Mouse (Mus musculus) spleen, adult 2 months (tissue): ENCODE data around the gene Adnp. TPM values are rescaled to one million over a fixed set of nuclear protein-coding genes. Genes with fewer than 3 reads are reported as not detected.
A peak's percentile ranks its signal among the peaks of the same experiment; 100 is the strongest.

ENCODE experiments used
- DNase-seq, 2 experiments: peaks; one replicate each; pipeline versions ENCODE4 v3.0.0 to v3.0.0-alpha.2; 2012 to 2021; ENCODE audit warnings: low spot score in 2 of 2, low read depth in 1 of 2
- H3K27ac ChIP-seq: fragments of 200-500 bp; 2 replicates; pipeline ENCODE4 v1.5.1; 2012; ENCODE audit warnings: low read length, inconsistent platforms; ENCODE audit not compliant: insufficient read depth
- H3K27me3 ChIP-seq: fragments of 200-500 bp; 2 replicates; pipeline ENCODE4 v1.6.1; 2012; ENCODE audit warnings: mild to moderate bottlenecking, moderate library complexity, low read length, inconsistent platforms; ENCODE audit not compliant: control insufficient read depth, insufficient read depth
- H3K36me3 ChIP-seq: fragments of 200-500 bp; 2 replicates; pipeline ENCODE4 v1.6.1; 2012; ENCODE audit warnings: mild to moderate bottlenecking, low read length, inconsistent platforms; ENCODE audit not compliant: control insufficient read depth, insufficient read depth
- H3K4me1 ChIP-seq: fragments of 200-500 bp; 2 replicates; pipeline ENCODE4 v1.6.1; 2011; ENCODE audit warnings: inconsistent platforms; ENCODE audit not compliant: control insufficient read depth, insufficient read depth, insufficient read length
- H3K4me3 ChIP-seq: fragments of 200-500 bp; 2 replicates; pipeline ENCODE4 v1.5.1; 2011; ENCODE audit warnings: mild to moderate bottlenecking, inconsistent platforms; ENCODE audit not compliant: insufficient read depth, insufficient read length; ENCODE audit errors: extremely low read depth
- CTCF ChIP-seq: fragments of 200-500 bp; IDR thresholded peaks from 2 replicates; pipeline ENCODE4 v1.5.1; 2011; ENCODE audit warnings: mild to moderate bottlenecking, inconsistent platforms; ENCODE audit not compliant: insufficient read depth, insufficient read length, insufficient replicate concordance; ENCODE audit errors: extremely low read depth
- POLR2A ChIP-seq: fragments of 200-500 bp; IDR thresholded peaks from 2 replicates; pipeline ENCODE4 v1.6.1; 2011; ENCODE audit warnings: low read depth, low read length, inconsistent platforms
- WGBS: fragments of 180-500 bp; shearing (Covaris S2); methylation state at CpG from one replicate; pipeline ENCODE4 v1.1.7; 2018; 5-methylcytosine and 5-hydroxymethylcytosine counted together
- polyA plus RNA-seq: library from polyadenylated mRNA; depleted of rRNA; stranded (reverse); fragments of >200 nt; gene quantifications from 2 replicates; pipeline ENCODE4 v1.2.3, GENCODE M21; 2012

The Adnp gene
- polyA plus RNA-seq, 1 experiment: 15.7 TPM

GRCm38 (mm10) chr2:168195721-168196120, 11.2 kb downstream of the Adnp start:
- 86% methylated on average over 2 of the region's 2 CpGs for WGBS
- no peak overlapping the region for H3K4me3 ChIP-seq
- peaks cover 15% of the 10 kb centered on the region for H3K4me1 ChIP-seq
- no peak overlapping the region for H3K27ac ChIP-seq
- peaks cover 11% of the 10 kb centered on the region for H3K36me3 ChIP-seq
- no peak for DNase-seq
- no peaks in the 10 kb centered on the region for H3K27me3 ChIP-seq
- TF ChIP-seq POLR2A (no peak), CTCF (no peak)

DNA sequence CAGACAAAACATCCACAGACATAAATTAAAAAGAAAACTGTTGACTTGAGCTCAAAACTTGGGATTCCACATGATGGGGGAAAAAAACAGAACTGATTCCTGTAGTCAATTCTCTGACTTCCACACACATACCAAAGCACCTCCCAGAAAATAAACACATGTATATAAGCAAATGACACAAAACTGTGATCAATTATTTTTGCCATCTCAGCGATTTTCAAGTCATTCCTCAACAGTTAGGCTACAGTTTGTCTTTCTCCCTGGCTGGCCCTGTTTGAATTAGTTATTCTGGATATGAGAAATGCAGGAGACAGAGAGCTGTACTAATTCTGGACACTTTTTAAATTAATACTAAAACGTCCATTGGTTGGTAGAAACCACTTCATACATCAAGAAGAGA, 13.2 kb downstream of the Adnp start:
- DNase-seq: no peak
- no peak for TF ChIP-seq POLR2A
- no peak for TF ChIP-seq CTCF
- H3K36me3 ChIP-seq: peaks cover 11% of the 10 kb centered on the region
- no peaks in the 10 kb centered on the region for H3K27me3 ChIP-seq
- no peak overlapping the region for H3K27ac ChIP-seq
- peaks cover 9% of the 10 kb centered on the region for H3K4me1 ChIP-seq
- no peak overlapping the region for H3K4me3 ChIP-seq
- WGBS: 63% methylated on average over 2 of the region's 2 CpGs

GRCm38 (mm10) chr2:168191856-168192255, 15.1 kb downstream of the Adnp start:
- H3K4me3 ChIP-seq: no peak overlapping the region

GRCm38 (mm10) chr2:168175946-168176345, 31.0 kb downstream of the Adnp start:
- Histone ChIP-seq H3K4me1 (no peaks in the 10 kb centered on the region), H3K36me3 (no peaks in the 10 kb centered on the region; the same call in 1 of the 2 replicates), H3K27ac (no peak overlapping the region), H3K4me3 (no peak overlapping the region), H3K27me3 (no peaks in the 10 kb centered on the region)
- no peak for DNase-seq
- TF ChIP-seq POLR2A (no peak), CTCF (no peak)
- WGBS: 89% methylated on average over 7 of the region's 7 CpGs

More at GRCm38 (mm10) chr2:168191856-168192255, 15.1 kb downstream of the Adnp start:
- WGBS: 95% methylated on average over 2 of the region's 2 CpGs
- no peak for DNase-seq
- H3K4me1 ChIP-seq: peaks cover 3% of the 10 kb centered on the region
- peaks cover 10% of the 10 kb centered on the region for H3K36me3 ChIP-seq
- TF ChIP-seq CTCF (no peak), POLR2A (no peak)
- H3K27me3 ChIP-seq: no peaks in the 10 kb centered on the region
- H3K27ac ChIP-seq: no peak overlapping the region

- WGBS: 4% methylated on average over 13 of the region's 13 CpGs
- H3K4me1 ChIP-seq: no peaks in the 10 kb centered on the region; the same call in 1 of the 2 replicates
- H3K36me3 ChIP-seq: no peaks in the 10 kb centered on the region
- TF ChIP-seq POLR2A (no peak), CTCF (no peak)
- H3K27ac ChIP-seq: no peak overlapping the region
- H3K27me3 ChIP-seq: no peaks in the 10 kb centered on the region
- peak overlapping the region; percentile 47; the same call in 1 of the 2 replicates for H3K4me3 ChIP-seq
- peak; percentile 26 to 67 for DNase-seq
These were observed 36.7 kb downstream of the Adnp start for GRCm38 (mm10) chr2:168170167-168170685.

DNA sequence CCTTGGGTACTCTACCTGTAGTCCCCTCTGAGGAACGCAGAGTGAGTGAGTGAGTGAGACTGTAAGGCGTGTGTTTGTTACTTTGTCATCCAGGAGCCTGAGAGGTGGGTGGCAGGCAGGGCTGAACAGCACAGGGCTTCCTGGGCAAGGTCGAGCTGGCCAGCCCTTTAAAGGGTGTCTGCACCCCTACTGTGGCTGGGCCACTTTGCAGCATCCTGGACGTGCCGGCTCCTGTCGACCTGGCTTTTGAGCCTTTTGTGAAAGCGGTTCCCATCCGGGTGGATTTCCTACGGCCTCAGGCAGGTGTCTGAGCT, 37.2 kb downstream of the Adnp start:
- H3K4me1 ChIP-seq: no peaks in the 10 kb centered on the region; the same call in 1 of the 2 replicates
- H3K36me3 ChIP-seq: no peaks in the 10 kb centered on the region
- H3K27ac ChIP-seq: no peak overlapping the region
- H3K27me3 ChIP-seq: no peaks in the 10 kb centered on the region
- peak overlapping the region; percentile 40; the same call in 1 of the 2 replicates for H3K4me3 ChIP-seq
- no peak for DNase-seq
- no peak for TF ChIP-seq CTCF
- TF ChIP-seq POLR2A: no peak
- 15% methylated on average over 9 of the region's 9 CpGs for WGBS
